Mouse (Mus musculus) limb, embryonic 14.5 days (tissue): ENCODE results near the gene Plvap. TPM values are rescaled to one million over a fixed set of nuclear protein-coding genes. Genes with fewer than 3 reads are reported as not detected.

Experiments
- ATAC-seq: fragments of 200-750 bp; cut with Nextera tagmentation; 2 replicates; pipeline ENCODE4 v1.8.0; 2017; ENCODE audit warnings: low read depth, moderate number of reproducible peaks, moderate TSS enrichment; ENCODE audit not compliant: low FRiP score
- DNase-seq: peaks from one replicate; pipeline ENCODE4 v3.0.0-alpha.2; 2015; ENCODE audit warnings: low spot score
- H3K27ac ChIP-seq: fragments of 300-500 bp; sonication (generic); replicated peaks from 2 replicates; pipeline ENCODE4 v1.5.1; 2014; ENCODE audit warnings: low read depth, mild to moderate bottlenecking, low read length, moderate library complexity, mixed read lengths
- H3K27me3 ChIP-seq: fragments of 300-500 bp; sonication (generic); 2 replicates; pipeline ENCODE4 v1.6.1; 2014; ENCODE audit warnings: low read length, mixed read lengths; ENCODE audit not compliant: control insufficient read depth, insufficient read depth
- H3K36me3 ChIP-seq: fragments of 300-500 bp; sonication (generic); 2 replicates; pipeline ENCODE4 v1.6.1; 2014; ENCODE audit warnings: mild to moderate bottlenecking, low read length, moderate library complexity, mixed read lengths; ENCODE audit not compliant: control insufficient read depth, insufficient read depth
- H3K4me1 ChIP-seq: fragments of 300-500 bp; sonication (generic); 2 replicates; pipeline ENCODE4 v1.6.1; 2014; ENCODE audit warnings: antibody characterized with exemption, low read length, mixed read lengths; ENCODE audit not compliant: control insufficient read depth, insufficient read depth
- H3K4me2 ChIP-seq: fragments of 300-500 bp; sonication (generic); replicated peaks from 2 replicates; pipeline ENCODE4 v1.6.1; 2014; ENCODE audit warnings: low read depth, mild to moderate bottlenecking, low read length, moderate library complexity; ENCODE audit not compliant: severe bottlenecking
- H3K4me3 ChIP-seq: fragments of 300-500 bp; sonication (generic); replicated peaks from 2 replicates; pipeline ENCODE4 v1.5.1; 2014; ENCODE audit warnings: low read length
- H3K9ac ChIP-seq: fragments of 300-500 bp; sonication (generic); 2 replicates; pipeline ENCODE4 v1.6.1; 2014; ENCODE audit warnings: mild to moderate bottlenecking, low read depth, low read length, moderate library complexity; ENCODE audit not compliant: severe bottlenecking
- H3K9me3 ChIP-seq: fragments of 300-500 bp; sonication (generic); 2 replicates; pipeline ENCODE4 v1.6.1; 2016; ENCODE audit warnings: low read length; ENCODE audit not compliant: control insufficient read depth
- POLR2A ChIP-seq: fragments of 200-500 bp; IDR thresholded peaks from 2 replicates; pipeline ENCODE4 v1.8.0; 2012; ENCODE audit warnings: inconsistent platforms, mild to moderate bottlenecking, moderate library complexity, borderline replicate concordance; ENCODE audit not compliant: insufficient read depth, insufficient read length; ENCODE audit errors: extremely low read depth
- WGBS: fragments of 180-500 bp; shearing (Covaris S2); extraction: QIAGEN DNeasy Blood & Tissue Kit; methylation state at CpG from one replicate; pipeline ENCODE4 v1.1.7; 2014; 5-methylcytosine and 5-hydroxymethylcytosine counted together
- polyA plus RNA-seq, 2 experiments: library from polyadenylated mRNA; depleted of rRNA in 1 of 2; stranded (reverse) in 1 of 2; unstranded in 1 of 2; fragments of >200 nt; fragmentation: Nextera tagmentation in 1 of 2; extraction: Ambion mirVana in 1 of 2; gene quantifications; 2 replicates each; pipeline versions ENCODE4 v1.2.1 to v1.2.3; 2012 to 2014

Plvap gene
- polyA plus RNA-seq, 2 experiments, result 53.2 to 59.8 TPM

DNA sequence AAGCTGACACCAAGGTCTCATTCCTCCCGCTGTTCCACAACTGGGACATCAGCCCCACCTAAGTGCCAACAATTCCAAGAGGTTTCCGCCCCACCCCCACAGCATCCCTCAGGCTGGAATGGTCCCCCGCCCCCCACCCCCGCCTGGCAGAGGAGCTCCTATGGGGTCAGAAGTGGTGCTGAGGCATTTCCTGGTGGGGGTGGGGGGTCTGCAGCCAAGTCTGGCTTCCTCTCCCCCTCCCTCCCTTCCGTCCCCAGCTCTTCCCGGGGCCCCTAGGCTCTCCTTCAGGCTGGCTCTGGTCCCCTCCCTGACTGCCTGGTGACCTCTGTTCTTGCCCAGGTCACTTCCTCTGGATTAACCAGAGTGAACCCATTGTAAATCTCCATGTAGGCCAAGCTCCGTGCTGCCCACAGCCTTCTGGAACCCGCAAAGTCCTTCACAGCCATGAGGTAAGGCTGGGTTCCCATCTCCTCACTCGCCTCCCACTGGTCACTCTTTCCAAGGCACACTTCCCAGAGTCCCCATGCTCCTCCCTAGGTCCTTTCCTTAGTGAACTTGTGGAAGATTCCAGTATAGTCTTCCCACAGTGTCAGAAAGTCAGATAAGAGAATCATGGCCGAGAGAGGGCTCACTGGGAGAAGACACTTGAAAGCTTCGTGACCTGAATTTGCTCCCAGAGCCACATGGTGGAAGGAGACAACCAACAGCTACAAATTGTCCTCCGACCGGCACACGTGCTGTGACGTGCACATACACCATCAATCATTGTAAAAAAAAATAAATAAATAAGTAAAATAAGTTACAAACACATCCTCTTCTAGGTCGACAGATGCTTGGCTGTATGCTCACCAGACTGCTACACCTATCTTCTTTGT, 12.5 kb downstream of the Plvap start:
- Histone ChIP-seq H3K9ac (no peak overlapping the region), H3K4me1 (peaks cover 22% of the 10 kb centered on the region), H3K9me3 (no peaks in the 10 kb centered on the region), H3K27me3 (no peaks in the 10 kb centered on the region), H3K4me3 (no peak overlapping the region), H3K4me2 (no peak overlapping the region), H3K27ac (no peak overlapping the region), H3K36me3 (peaks cover 7% of the 10 kb centered on the region; the same call in 1 of the 2 replicates)
- 18% methylated on average over 16 of the region's 16 CpGs for WGBS
- no peak for ATAC-seq
- peak; percentile 13 for DNase-seq
- no peak for TF ChIP-seq POLR2A

DNA sequence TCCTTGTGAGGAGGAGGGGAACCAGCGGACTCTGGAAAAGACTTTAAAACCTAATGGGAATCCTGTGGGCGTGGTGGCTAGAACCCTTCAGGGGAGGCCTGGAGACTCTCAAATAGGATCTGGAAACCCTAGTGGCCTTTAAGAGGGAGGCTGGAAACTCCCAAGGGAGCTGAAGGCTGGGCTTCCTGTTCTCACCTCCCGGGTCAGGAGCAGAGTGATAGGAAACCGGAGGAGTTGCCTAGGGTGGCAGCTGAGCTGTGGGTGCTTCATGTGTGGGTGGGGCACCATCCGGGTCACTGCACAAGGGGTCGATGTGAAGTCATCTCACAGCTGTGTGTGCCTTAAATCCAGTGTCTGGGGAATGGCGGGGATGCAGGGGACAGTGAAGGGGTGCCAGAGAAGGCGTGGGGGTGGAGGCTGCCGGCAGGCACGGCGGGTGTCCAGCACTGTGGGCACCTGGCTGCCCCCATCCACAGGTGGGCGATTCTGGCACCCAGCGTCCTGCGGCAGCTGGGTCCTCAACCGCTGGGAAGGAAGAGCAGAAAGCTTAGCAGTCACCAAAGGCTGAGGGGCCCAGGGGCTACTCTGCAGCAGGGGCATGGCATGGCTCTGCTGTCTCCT, 13.6 kb downstream of the Plvap start:
- Histone ChIP-seq H3K9ac (0 out of 2 replicates have a peak overlapping the region, but pooled peaks have one; percentile 26), H3K27ac (no peak overlapping the region), H3K4me3 (no peak overlapping the region), H3K4me1 (peaks cover 22% of the 10 kb centered on the region), H3K9me3 (no peaks in the 10 kb centered on the region), H3K36me3 (peaks cover 15% of the 10 kb centered on the region; the same call in 1 of the 2 replicates), H3K4me2 (no peak overlapping the region), H3K27me3 (no peaks in the 10 kb centered on the region)
- TF ChIP-seq POLR2A, result no peak
- WGBS, result 19% methylated on average over 14 of the region's 15 CpGs
- ATAC-seq, result no peak
- DNase-seq, result no peak

DNA sequence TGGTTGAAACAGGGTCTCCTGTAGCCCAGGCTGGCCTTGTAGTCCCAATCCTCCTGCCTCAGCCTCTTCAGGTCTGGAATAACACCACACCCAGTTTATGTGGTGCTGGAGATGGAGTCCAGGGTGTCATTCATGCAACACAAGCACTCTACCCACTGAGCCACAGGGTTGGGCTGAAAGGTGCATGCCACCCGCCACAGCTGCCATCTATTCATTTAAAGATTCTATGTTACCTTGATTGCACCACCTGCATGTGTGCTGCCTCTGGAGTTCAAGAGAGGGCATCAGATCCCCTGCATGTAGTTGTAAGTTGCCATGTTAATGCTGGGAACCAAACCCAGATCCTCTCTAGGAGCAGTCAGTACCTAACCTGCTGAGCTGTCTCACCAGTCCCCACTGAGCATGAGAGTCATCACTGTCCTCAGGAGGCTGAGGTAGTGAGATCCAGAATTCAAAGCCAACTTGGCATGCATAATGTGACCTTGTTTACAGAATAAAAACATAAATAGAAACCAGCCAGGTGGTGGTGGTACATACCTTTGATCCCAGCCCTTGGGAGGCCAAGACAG, 14.4 kb downstream of the Plvap start:
- no peaks in the 10 kb centered on the region for H3K27me3 ChIP-seq
- 100% methylated on average over 1 of the region's 1 CpGs for WGBS
- no peak for ATAC-seq
- H3K9me3 ChIP-seq, result no peaks in the 10 kb centered on the region
- H3K36me3 ChIP-seq, result peaks cover 23% of the 10 kb centered on the region
- no peak overlapping the region for H3K27ac ChIP-seq
- no peak overlapping the region for H3K4me2 ChIP-seq
- no peak for DNase-seq
- no peak overlapping the region for H3K9ac ChIP-seq
- H3K4me3 ChIP-seq, result no peak overlapping the region
- TF ChIP-seq POLR2A, result no peak
- peaks cover 22% of the 10 kb centered on the region for H3K4me1 ChIP-seq

DNA sequence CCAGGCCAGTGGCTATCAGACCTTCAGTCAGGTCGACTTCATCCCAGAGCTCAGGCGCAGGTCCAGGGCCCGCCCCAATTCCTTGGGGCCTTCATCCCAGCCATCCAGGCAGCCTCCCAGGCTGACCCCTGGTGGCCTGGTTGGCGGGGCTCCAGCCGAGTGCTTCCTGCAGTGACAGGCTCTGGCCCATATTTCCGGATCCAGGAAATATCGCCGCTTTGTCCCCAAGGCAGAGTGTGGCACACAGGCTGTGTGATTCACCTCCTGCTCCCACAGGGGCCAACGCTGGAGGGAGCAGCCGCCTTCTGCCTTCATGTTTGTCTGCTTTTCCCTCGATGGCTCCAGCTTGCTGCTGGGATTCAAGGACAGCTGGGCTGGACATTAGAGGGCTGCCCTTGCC, 15.1 kb downstream of the Plvap start:
- no peaks in the 10 kb centered on the region for H3K27me3 ChIP-seq
- H3K4me1 ChIP-seq, result peaks cover 22% of the 10 kb centered on the region
- no peaks in the 10 kb centered on the region for H3K9me3 ChIP-seq
- DNase-seq (peak; percentile 36), ATAC-seq (no peak)
- TF ChIP-seq POLR2A, result no peak
- no peak overlapping the region for H3K4me2 ChIP-seq
- no peak overlapping the region for H3K4me3 ChIP-seq
- no peak overlapping the region for H3K9ac ChIP-seq
- H3K27ac ChIP-seq, result no peak overlapping the region
- WGBS, result 37% methylated on average over 11 of the region's 11 CpGs
- peaks cover 30% of the 10 kb centered on the region for H3K36me3 ChIP-seq

DNA sequence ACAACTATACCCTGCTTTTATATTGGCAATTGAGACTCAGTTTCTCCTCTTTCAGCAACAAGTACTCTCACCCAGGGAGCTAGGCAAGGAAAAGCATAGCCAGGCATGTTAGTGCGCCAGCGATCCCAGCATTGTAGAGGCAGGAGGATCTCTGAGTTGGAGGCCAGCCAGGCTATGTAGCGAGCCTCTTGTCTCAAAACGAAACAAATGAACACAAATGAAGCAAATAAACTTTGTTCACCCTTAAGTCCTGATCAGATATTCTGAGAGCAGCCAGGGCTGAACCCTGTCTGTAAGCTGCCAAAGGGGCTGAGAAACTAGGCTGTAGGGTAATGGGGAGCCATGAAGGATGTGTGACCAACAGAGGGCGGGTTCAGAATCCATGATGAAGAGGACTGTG, 15.7 kb downstream of the Plvap start:
- Histone ChIP-seq H3K4me1 (peaks cover 22% of the 10 kb centered on the region), H3K27ac (no peak overlapping the region)

More for the DNA sequence above, 15.7 kb downstream of the Plvap start:
- H3K9ac ChIP-seq, result no peak overlapping the region
- 95% methylated on average over 5 of the region's 5 CpGs for WGBS
- H3K9me3 ChIP-seq, result no peaks in the 10 kb centered on the region
- DNase-seq (no peak), ATAC-seq (no peak)
- H3K27me3 ChIP-seq, result no peaks in the 10 kb centered on the region
- peaks cover 37% of the 10 kb centered on the region for H3K36me3 ChIP-seq
- no peak overlapping the region for H3K4me3 ChIP-seq
- TF ChIP-seq POLR2A, result no peak
- no peak overlapping the region for H3K4me2 ChIP-seq
